Mouse (Mus musculus) neural tube, embryonic 11.5 days (tissue): ENCODE data around the gene E030018B13Rik. TPM values are rescaled to one million over a fixed set of nuclear protein-coding genes. Genes with fewer than 3 reads are reported as not detected.

ENCODE experiments used
- ATAC-seq: fragments of 200-750 bp; cut with Nextera tagmentation; 2 replicates; pipeline ENCODE4 v1.8.0; 2017; ENCODE audit warnings: moderate number of reproducible peaks, mild to moderate bottlenecking, moderate TSS enrichment, moderate library complexity; ENCODE audit not compliant: insufficient read depth, low FRiP score, low TSS enrichment
- DNase-seq: peaks from one replicate; pipeline ENCODE4 v3.0.0-alpha.2; 2015; ENCODE audit warnings: low spot score
- H3K27ac ChIP-seq: fragments of 300-500 bp; sonication (generic); 2 replicates; pipeline ENCODE4 v1.5.1; 2014; ENCODE audit warnings: low read depth, mild to moderate bottlenecking, low read length
- H3K27me3 ChIP-seq: fragments of 300-500 bp; sonication (generic); 2 replicates; pipeline ENCODE4 v1.6.1; 2014; ENCODE audit warnings: mild to moderate bottlenecking, low read length, mixed read lengths; ENCODE audit not compliant: control insufficient read depth, insufficient read depth
- H3K36me3 ChIP-seq: fragments of 300-500 bp; sonication (generic); 2 replicates; pipeline ENCODE4 v1.6.1; 2014; ENCODE audit warnings: mild to moderate bottlenecking, low read length, moderate library complexity, mixed read lengths; ENCODE audit not compliant: control insufficient read depth, insufficient read depth
- H3K4me1 ChIP-seq: fragments of 300-500 bp; sonication (generic); 2 replicates; pipeline ENCODE4 v1.6.1; 2014; ENCODE audit warnings: low read length, mixed read lengths; ENCODE audit not compliant: control insufficient read depth, insufficient read depth
- H3K4me2 ChIP-seq: fragments of 300-500 bp; sonication (generic); 2 replicates; pipeline ENCODE4 v1.6.1; 2014; ENCODE audit warnings: low read depth, mild to moderate bottlenecking, moderate library complexity
- H3K4me3 ChIP-seq: fragments of 300-500 bp; sonication (generic); 2 replicates; pipeline ENCODE4 v1.5.1; 2014; ENCODE audit warnings: low read depth, low read length
- H3K9ac ChIP-seq: fragments of 300-500 bp; sonication (generic); 2 replicates; pipeline ENCODE4 v1.6.1; 2014; ENCODE audit warnings: mild to moderate bottlenecking, low read length
- H3K9me3 ChIP-seq: fragments of 300-500 bp; sonication (generic); 2 replicates; pipeline ENCODE4 v1.6.1; 2016; ENCODE audit warnings: low read length; ENCODE audit not compliant: control insufficient read depth
- WGBS: fragments of 180-500 bp; shearing (Covaris S2); extraction: QIAGEN DNeasy Blood & Tissue Kit; methylation state at CpG from one replicate; pipeline ENCODE4 v1.1.7; 2014; 5-methylcytosine and 5-hydroxymethylcytosine counted together
- polyA plus RNA-seq: library from polyadenylated mRNA; unstranded; fragments of >200 nt; fragmentation: Nextera tagmentation; extraction: Ambion mirVana; gene quantifications from 2 replicates; pipeline ENCODE4 v1.2.1, GENCODE M21; 2014

E030018B13Rik gene
- polyA plus RNA-seq, 1 experiment from 2014 or later, result not detected

DNA sequence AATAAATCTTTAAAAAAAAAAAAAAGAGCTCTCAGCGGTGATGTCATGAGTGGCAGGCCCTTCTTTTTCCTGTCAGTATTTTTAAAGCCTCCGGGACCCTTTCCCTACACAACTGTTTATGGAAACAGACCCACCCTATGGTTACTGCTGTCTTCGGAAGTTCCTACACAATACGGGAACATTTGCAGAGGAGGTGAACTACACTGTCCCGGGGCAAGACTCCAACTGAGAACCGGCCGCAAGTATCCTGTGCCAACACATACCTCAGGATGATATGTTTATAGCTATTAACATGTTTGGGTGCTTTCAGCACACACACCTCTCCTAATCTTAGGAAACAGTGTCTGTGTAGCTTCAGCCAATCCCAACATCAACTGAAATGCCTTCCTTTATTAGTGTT is 31.6 kb upstream of the E030018B13Rik start:
- no peak overlapping the region for H3K4me3 ChIP-seq
- H3K4me1 ChIP-seq, result no peaks in the 10 kb centered on the region
- H3K36me3 ChIP-seq, result peaks cover under 1% of the 10 kb centered on the region; the same call in 1 of the 2 replicates
- H3K9ac ChIP-seq, result no peak overlapping the region
- no peak overlapping the region for H3K27ac ChIP-seq
- H3K9me3 ChIP-seq, result no peaks in the 10 kb centered on the region
- DNase-seq (no peak), ATAC-seq (no peak)
- 91% methylated on average over 7 of the region's 7 CpGs for WGBS
- no peak overlapping the region for H3K4me2 ChIP-seq
- no peaks in the 10 kb centered on the region for H3K27me3 ChIP-seq

DNA sequence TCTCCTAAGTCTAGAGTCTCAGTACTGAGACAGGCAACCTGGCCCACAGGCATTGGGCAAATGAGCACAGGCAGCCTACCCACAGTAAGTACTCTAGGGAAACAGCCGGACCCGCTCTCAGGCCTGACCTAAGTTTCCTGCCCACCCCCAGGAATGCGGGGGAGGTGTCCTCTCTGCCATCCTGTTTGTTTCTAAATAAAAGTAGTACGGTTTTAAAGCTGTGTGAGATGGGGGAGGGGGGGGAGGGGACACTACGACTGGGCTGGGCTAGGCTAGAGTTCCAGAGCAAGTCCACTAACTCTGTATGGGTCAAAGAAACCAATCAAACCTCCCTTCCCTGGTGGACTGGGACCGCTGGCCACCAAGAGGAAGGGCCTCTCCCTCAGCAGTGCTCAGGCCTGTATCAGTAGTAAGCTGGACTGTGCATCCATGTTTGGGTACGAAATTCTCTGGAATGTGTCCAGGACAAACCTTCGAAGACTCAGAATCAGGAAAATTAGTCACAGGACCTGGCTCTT is 29.6 kb upstream of the E030018B13Rik start:
- H3K27ac ChIP-seq, result no peak overlapping the region
- DNase-seq (no peak), ATAC-seq (no peak)
- H3K36me3 ChIP-seq, result peaks cover 4% of the 10 kb centered on the region; the same call in 1 of the 2 replicates
- no peak overlapping the region for H3K9ac ChIP-seq
- H3K4me1 ChIP-seq, result no peaks in the 10 kb centered on the region
- H3K4me3 ChIP-seq, result no peak overlapping the region
- 64% methylated on average over 8 of the region's 8 CpGs for WGBS
- no peaks in the 10 kb centered on the region for H3K27me3 ChIP-seq
- H3K4me2 ChIP-seq, result no peak overlapping the region
- H3K9me3 ChIP-seq, result no peaks in the 10 kb centered on the region

DNA sequence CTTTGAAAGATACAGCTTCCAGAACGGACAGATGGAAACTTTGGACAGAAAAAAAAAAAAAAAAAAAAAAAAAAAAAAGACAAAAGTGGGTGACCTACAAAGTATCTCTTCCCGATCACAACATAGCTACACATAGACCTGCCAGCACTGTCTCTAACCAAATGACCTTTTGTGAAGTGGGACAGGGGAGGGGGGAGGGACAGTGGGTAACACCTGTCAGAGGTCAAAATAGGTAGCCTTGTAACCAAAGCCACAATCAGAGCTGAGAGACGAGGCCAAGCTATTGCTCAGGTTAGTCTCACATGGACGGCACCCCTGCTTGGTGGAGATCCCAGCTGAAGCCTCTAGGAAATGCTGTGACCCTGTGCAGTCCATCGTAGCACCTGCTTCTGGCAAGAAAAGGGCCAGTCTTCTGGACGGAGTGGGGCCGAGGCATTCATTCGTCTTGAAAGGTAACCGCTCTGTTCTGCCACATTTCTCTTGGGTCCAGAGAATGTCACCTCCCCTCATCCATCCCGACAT is 29.0 kb upstream of the E030018B13Rik start:
- no peaks in the 10 kb centered on the region for H3K9me3 ChIP-seq
- H3K36me3 ChIP-seq, result peaks cover 4% of the 10 kb centered on the region; the same call in 1 of the 2 replicates
- H3K4me2 ChIP-seq, result no peak overlapping the region
- H3K9ac ChIP-seq, result no peak overlapping the region
- H3K27ac ChIP-seq, result no peak overlapping the region
- DNase-seq (no peak), ATAC-seq (no peak)
- 87% methylated on average over 10 of the region's 10 CpGs for WGBS
- H3K4me3 ChIP-seq, result no peak overlapping the region
- H3K27me3 ChIP-seq, result no peaks in the 10 kb centered on the region
- no peaks in the 10 kb centered on the region for H3K4me1 ChIP-seq

DNA sequence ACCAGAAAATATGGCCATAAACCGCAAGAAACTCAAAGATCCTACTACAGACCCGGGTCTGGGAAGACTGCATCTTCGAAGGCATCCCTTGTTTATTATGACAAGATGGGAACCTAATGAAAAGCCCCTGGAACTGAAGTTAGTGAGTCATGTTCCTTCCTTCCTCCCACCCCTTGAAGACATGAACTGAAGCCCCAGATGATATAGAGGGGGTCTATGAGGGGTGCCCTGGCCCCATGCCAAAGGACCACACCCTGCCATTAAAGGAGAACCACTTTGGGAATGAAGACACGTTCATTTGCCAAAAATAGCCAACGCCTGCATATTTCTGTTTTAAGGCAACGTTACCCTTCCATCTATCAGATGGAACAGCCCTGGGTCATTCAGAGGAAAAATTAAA is 28.0 kb upstream of the E030018B13Rik start:
- Histone ChIP-seq H3K36me3 (peaks cover 4% of the 10 kb centered on the region; the same call in 1 of the 2 replicates), H3K9me3 (no peaks in the 10 kb centered on the region), H3K4me3 (no peak overlapping the region), H3K4me1 (no peaks in the 10 kb centered on the region), H3K4me2 (no peak overlapping the region), H3K9ac (no peak overlapping the region), H3K27ac (no peak overlapping the region), H3K27me3 (no peaks in the 10 kb centered on the region)
- ATAC-seq (no peak), DNase-seq (no peak)
- 89% methylated on average over 6 of the region's 6 CpGs for WGBS

DNA sequence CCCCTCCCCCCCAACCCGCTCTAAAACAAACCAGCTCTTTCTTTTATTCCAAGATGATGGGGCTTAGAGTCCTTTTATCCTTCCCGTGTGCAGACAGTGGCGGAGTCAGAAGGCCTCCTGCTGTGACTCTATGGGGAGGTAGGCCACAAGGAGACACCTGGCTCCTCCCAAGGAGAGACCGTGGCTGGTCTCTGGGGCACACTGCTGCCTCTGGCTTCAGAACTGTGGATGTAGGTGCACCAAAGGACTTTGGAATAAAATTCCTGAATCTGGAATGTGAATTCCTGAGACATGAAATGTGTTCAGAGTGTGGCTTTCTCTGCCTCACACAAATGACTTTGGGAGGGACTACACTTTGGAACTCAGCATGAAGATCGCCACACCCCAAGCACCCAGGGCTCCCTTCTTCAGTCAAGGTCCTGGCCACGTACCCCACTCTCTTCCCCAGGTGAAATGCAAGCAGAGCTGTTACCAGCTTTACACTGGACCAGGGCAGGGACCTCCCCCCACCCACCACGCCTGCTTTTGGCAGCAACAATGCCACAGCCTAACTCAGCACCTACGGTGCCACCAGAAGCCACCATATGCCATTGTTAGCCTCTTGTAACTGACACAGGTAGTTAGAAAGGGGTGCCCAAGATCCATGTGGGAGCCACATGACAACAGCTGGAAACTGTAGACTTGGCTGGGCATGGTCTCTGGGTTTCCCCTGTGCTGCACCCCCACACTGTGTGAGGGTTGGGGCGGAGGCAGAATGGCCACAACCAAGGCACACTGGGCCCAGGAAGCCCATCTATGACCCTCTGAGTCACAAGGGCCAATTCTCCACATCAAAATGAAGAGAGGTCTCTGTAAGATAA is 27.3 kb upstream of the E030018B13Rik start:
- Histone ChIP-seq H3K9me3 (no peaks in the 10 kb centered on the region), H3K4me2 (no peak overlapping the region), H3K36me3 (peaks cover 4% of the 10 kb centered on the region; the same call in 1 of the 2 replicates), H3K27me3 (no peaks in the 10 kb centered on the region), H3K9ac (no peak overlapping the region), H3K27ac (no peak overlapping the region), H3K4me1 (no peaks in the 10 kb centered on the region), H3K4me3 (no peak overlapping the region)
- 78% methylated on average over 9 of the region's 9 CpGs for WGBS
- no peak for DNase-seq
- ATAC-seq, result no peak

DNA sequence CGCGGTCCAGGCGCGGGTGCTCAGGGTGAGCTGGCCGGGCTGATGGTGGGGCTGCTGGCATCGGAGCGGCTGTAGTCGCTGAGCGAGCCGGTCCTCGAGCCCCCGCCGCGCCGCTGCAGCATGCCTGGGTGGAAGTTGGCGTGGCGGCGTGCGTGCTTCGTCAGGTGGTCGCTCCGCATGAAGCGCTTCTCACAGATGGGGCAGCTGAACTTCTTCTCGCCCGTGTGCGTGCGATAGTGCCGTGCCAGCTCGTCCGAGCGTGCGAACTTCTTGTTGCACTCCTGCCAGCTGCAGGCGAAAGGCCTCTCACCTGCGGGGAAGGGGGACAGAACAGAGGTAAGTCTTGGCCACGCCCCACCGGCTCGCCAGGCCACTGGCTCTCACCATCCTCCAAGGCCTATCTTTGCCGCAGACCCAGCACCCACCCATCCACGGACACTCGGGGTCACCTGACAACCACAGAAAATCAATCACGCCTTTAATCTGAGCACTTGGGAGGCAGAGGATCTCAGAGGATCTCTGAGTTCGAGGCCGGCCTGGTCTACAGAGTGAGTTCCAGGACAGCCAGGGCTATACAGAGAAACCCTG is 25.1 kb upstream of the E030018B13Rik start:
- H3K4me2 ChIP-seq, result no peak overlapping the region
- no peak overlapping the region for H3K9ac ChIP-seq
- ATAC-seq (no peak), DNase-seq (no peak)
- peaks cover 2% of the 10 kb centered on the region; the same call in 1 of the 2 replicates for H3K4me1 ChIP-seq
- H3K4me3 ChIP-seq, result no peak overlapping the region
- H3K27ac ChIP-seq, result no peak overlapping the region
- H3K27me3 ChIP-seq, result no peaks in the 10 kb centered on the region
- H3K9me3 ChIP-seq, result no peaks in the 10 kb centered on the region
- WGBS, result 82% methylated on average over 43 of the region's 43 CpGs
- peaks cover 4% of the 10 kb centered on the region; the same call in 1 of the 2 replicates for H3K36me3 ChIP-seq

DNA sequence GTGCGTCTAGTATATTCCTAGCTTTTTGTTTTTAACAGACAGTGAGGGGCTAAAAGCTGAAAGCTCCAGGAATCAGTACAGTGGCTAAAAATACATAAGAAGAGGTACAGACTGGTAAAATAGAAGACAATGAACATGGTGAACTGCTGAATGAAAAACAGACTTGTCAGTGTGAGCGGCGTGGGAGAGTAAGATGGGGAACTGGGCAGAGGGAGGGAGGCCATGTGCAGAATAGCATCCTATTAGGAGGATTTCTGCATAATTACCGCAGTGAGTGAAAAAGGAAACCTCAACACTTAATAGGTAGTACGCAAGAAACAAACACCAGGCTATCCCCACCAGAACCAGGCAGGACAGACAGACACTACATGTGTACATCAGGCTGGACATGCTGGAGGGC is 23.5 kb upstream of the E030018B13Rik start:
- Histone ChIP-seq H3K4me1 (peaks cover 9% of the 10 kb centered on the region), H3K27me3 (no peaks in the 10 kb centered on the region), H3K27ac (no peak overlapping the region), H3K9me3 (no peaks in the 10 kb centered on the region), H3K4me2 (no peak overlapping the region), H3K36me3 (peaks cover 4% of the 10 kb centered on the region; the same call in 1 of the 2 replicates), H3K4me3 (no peak overlapping the region), H3K9ac (no peak overlapping the region)
- DNase-seq, result no peak
- 96% methylated on average over 5 of the region's 5 CpGs for WGBS
- ATAC-seq, result no peak

DNA sequence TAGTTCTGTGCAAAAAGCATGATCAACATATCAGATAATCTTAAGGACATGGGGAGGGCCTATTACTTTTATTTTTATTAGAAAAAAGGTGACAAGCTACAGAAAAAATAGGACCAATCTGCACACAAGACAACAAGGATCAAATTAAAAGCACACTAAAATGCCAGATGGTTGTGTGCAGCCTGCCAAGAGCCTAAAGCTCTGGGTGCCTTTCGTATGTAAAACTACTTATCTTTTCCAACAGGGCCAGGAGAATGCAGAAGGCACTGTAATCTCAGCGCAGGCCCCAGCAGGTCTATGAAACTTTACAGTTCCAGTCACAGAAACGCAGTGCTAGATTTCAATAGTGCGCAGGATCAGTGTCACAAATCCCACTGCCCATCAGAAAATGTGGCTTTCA is 22.9 kb upstream of the E030018B13Rik start:
- Histone ChIP-seq H3K9ac (no peak overlapping the region), H3K27me3 (no peaks in the 10 kb centered on the region), H3K4me2 (no peak overlapping the region), H3K4me1 (peaks cover 9% of the 10 kb centered on the region), H3K27ac (no peak overlapping the region), H3K9me3 (no peaks in the 10 kb centered on the region), H3K36me3 (peaks cover 4% of the 10 kb centered on the region; the same call in 1 of the 2 replicates), H3K4me3 (no peak overlapping the region)
- 74% methylated on average over 4 of the region's 4 CpGs for WGBS
- ATAC-seq (no peak), DNase-seq (no peak)
